In genomic region chr4:52118439-52119072, GRCm38 (mm10) we compare ENCODE assay signal across 26 mouse cellular contexts.
A peak's percentile ranks its signal among the peaks of the same experiment; 100 is the strongest.
DNase-seq lines count a peak whose midpoint lies in the region; ATAC-seq lines count a peak whose summit lies in the region.
"Had no signal": no experiment of that assay in that cellular context is flagged by ENCODE, and none has a peak within 500 bp of the region (broad histone marks: within the 10 kb centered on the region; RNA-seq: fewer than 3 reads in every experiment).

No protein-coding gene starts in this region.

- ATAC-seq in hindbrain, embryonic 14.5 days (ENCODE audit: low FRiP score): peak; percentile 34; the same call in 1 of the 2 replicates
- no peak for ATAC-seq in hindbrain, embryonic 13.5 days (ENCODE audit: low FRiP score)
- ATAC-seq: activated CD4-positive, CD25-positive, alpha-beta regulatory T cell, adult 4 months; intestine, embryonic 16.5 days; midbrain, embryonic 15.5 days had no signal

- H3K9me3 ChIP-seq in hindbrain, embryonic 14.5 days (ENCODE audit: control insufficient read depth, low read length): no peaks in the 10 kb centered on the region
- H3K9me3 ChIP-seq in hindbrain, embryonic 13.5 days: no peaks in the 10 kb centered on the region
- H3K9me3 ChIP-seq: heart, embryonic 13.5 days; limb, embryonic 12.5 days; liver, embryonic 15.5 days; lung, embryonic 15.5 days; midbrain, embryonic 15.5 days; neural tube, embryonic 12.5 days had no signal

- no peak overlapping the region for H3K4me2 ChIP-seq in hindbrain, embryonic 14.5 days (replicated peaks)
- H3K4me2 ChIP-seq in hindbrain, embryonic 13.5 days: no peak overlapping the region
- H3K4me2 ChIP-seq: heart, embryonic 13.5 days; limb, embryonic 12.5 days; liver, embryonic 15.5 days; lung, embryonic 15.5 days; midbrain, embryonic 15.5 days; neural tube, embryonic 12.5 days had no signal

- no peak overlapping the region for H3K4me3 ChIP-seq in hindbrain, embryonic 14.5 days (replicated peaks; ENCODE audit: low read length)
- H3K4me3 ChIP-seq in hindbrain, embryonic 13.5 days: no peak overlapping the region
- H3K4me3 ChIP-seq: heart, embryonic 13.5 days; limb, embryonic 12.5 days; liver, embryonic 15.5 days; lung, embryonic 15.5 days; midbrain, embryonic 15.5 days; myocyte; neural tube, embryonic 12.5 days had no signal

- no peaks in the 10 kb centered on the region for H3K4me1 ChIP-seq in hindbrain, embryonic 14.5 days (replicated peaks; ENCODE audit: control insufficient read depth, insufficient read depth, low read length)
- H3K4me1 ChIP-seq in hindbrain, embryonic 13.5 days (replicated peaks): no peaks in the 10 kb centered on the region
- H3K4me1 ChIP-seq: heart, embryonic 13.5 days; limb, embryonic 12.5 days; liver, embryonic 15.5 days; lung, embryonic 15.5 days; midbrain, embryonic 15.5 days; neural tube, embryonic 12.5 days had no signal

- H3K9ac ChIP-seq in hindbrain, embryonic 14.5 days: no peak overlapping the region
- H3K9ac ChIP-seq in hindbrain, embryonic 13.5 days: no peak overlapping the region
- H3K9ac ChIP-seq: heart, embryonic 13.5 days; limb, embryonic 12.5 days; liver, embryonic 15.5 days; lung, embryonic 15.5 days; midbrain, embryonic 15.5 days; neural tube, embryonic 12.5 days had no signal

- no peaks in the 10 kb centered on the region for H3K27me3 ChIP-seq in hindbrain, embryonic 14.5 days (ENCODE audit: control insufficient read depth, insufficient read depth, low read length)
- no peaks in the 10 kb centered on the region for H3K27me3 ChIP-seq in hindbrain, embryonic 13.5 days
- H3K27me3 ChIP-seq: heart, embryonic 13.5 days; limb, embryonic 12.5 days; liver, embryonic 15.5 days; lung, embryonic 15.5 days; midbrain, embryonic 15.5 days; neural tube, embryonic 12.5 days had no signal

- DNase-seq in hindbrain, embryonic 14.5 days (ENCODE audit: low spot score): no peak
- peak; percentile 14 for DNase-seq in layer of hippocampus, adult 9-11 months
- DNase-seq in layer of hippocampus, adult 8-10 months (ENCODE audit: low spot score in 2 of 2): no peak
- peak; percentile 1 for DNase-seq in retina, postnatal 1 day
- no peak for DNase-seq in retina, embryonic 14.5 days (ENCODE audit: low spot score)
- no peak for DNase-seq in left cerebral cortex, adult 8-10 months (ENCODE audit: low spot score in 2 of 2)
- DNase-seq: adrenal gland, adult 2 months; adrenal gland, postnatal 36 days; B cell, adult 2 months; cerebellum, adult 2 months; cerebellum, postnatal 14 days; heart, postnatal 10 days; kidney, adult 8-10 months; kidney, postnatal 14 days; thymus, postnatal 4 days had no signal

- H3K36me3 ChIP-seq in hindbrain, embryonic 14.5 days (replicated peaks; ENCODE audit: control insufficient read depth, insufficient read depth): no peaks in the 10 kb centered on the region
- H3K36me3 ChIP-seq in hindbrain, embryonic 13.5 days: no peaks in the 10 kb centered on the region
- H3K36me3 ChIP-seq: heart, embryonic 13.5 days; limb, embryonic 12.5 days; liver, embryonic 15.5 days; lung, embryonic 15.5 days; midbrain, embryonic 15.5 days; neural tube, embryonic 12.5 days had no signal

- WGBS in hindbrain, embryonic 14.5 days: 50% methylated on average over 3 of the region's 3 CpGs
- 60% methylated on average over 3 of the region's 3 CpGs for whole genome bisulfite sequencing in hindbrain, embryonic 13.5 days

- 0 out of 2 replicates have a peak overlapping the region, but pooled peaks have one; percentile 9 for H3K27ac ChIP-seq in hindbrain, embryonic 14.5 days
- no peak overlapping the region for H3K27ac ChIP-seq in hindbrain, embryonic 13.5 days
- H3K27ac ChIP-seq: heart, embryonic 13.5 days; limb, embryonic 12.5 days; liver, embryonic 15.5 days; lung, embryonic 15.5 days; macrophage; midbrain, embryonic 15.5 days; neural tube, embryonic 12.5 days had no signal

Comparison
In these comparisons a context has a peak if more than half of its experiments do, and no peak if none do; other contexts are left out.
1. DNase-seq: peak in layer of hippocampus, adult 9-11 months (single experiment) and retina, postnatal 1 day (single experiment); none in hindbrain, embryonic 14.5 days (single experiment), layer of hippocampus, adult 8-10 months (0 of 2), retina, embryonic 14.5 days (single experiment) and left cerebral cortex, adult 8-10 months (0 of 2).